Mouse (Mus musculus): ENCODE measurements at regions not wholly inside any gene's neighbourhood (a gene's known extent, or its start where the extent isn't known, plus 50 kb on each side); places are given as distances from the start of the nearest gene placed in this dataset.

- no peaks in the 10 kb centered on the region for H3K36me3 ChIP-seq (ENCODE audit: control insufficient read depth, insufficient read depth, low read length)
- H3K4me3 ChIP-seq (ENCODE audit: low read depth, low read length) = no peak overlapping the region
- H3K4me2 ChIP-seq (ENCODE audit: low read depth, low read length) = no peak overlapping the region
- H3K9me3 ChIP-seq (ENCODE audit: control insufficient read depth, low read length) = no peaks in the 10 kb centered on the region
- WGBS = 88% methylated on average over 2 of the region's 2 CpGs
- DNase-seq (ENCODE audit: low spot score) (no peak), ATAC-seq (ENCODE audit: low read depth) (no peak)
- H3K27ac ChIP-seq (replicated peaks; ENCODE audit: low read depth, low read length) = no peak overlapping the region
- no peak overlapping the region for H3K9ac ChIP-seq (ENCODE audit: low read depth, low read length)
- no peaks in the 10 kb centered on the region for H3K27me3 ChIP-seq (replicated peaks; ENCODE audit: control insufficient read depth, insufficient read depth, low read length)
- no peaks in the 10 kb centered on the region for H3K4me1 ChIP-seq (ENCODE audit: control insufficient read depth, insufficient read depth, low read length)
Measured at GRCm38 (mm10) chr14:102439738-102440137, 542.7 kb downstream of the Kctd12 start.

- Histone ChIP-seq H3K4me3 (ENCODE audit: low read depth, low read length) (no peak overlapping the region), H3K4me2 (ENCODE audit: low read depth, low read length) (no peak overlapping the region), H3K4me1 (ENCODE audit: control insufficient read depth, insufficient read depth, low read length) (no peaks in the 10 kb centered on the region; the same call in 1 of the 2 replicates), H3K9ac (ENCODE audit: low read depth, low read length) (no peak overlapping the region), H3K9me3 (ENCODE audit: control insufficient read depth, low read length) (no peaks in the 10 kb centered on the region), H3K27me3 (replicated peaks; ENCODE audit: control insufficient read depth, insufficient read depth, low read length) (no peaks in the 10 kb centered on the region), H3K27ac (replicated peaks; ENCODE audit: low read depth, low read length) (peak overlapping the region; percentile 50; the same call in 1 of the 2 replicates), H3K36me3 (ENCODE audit: control insufficient read depth, insufficient read depth, low read length) (no peaks in the 10 kb centered on the region)
- DNase-seq (ENCODE audit: low spot score) (peak; percentile 90), ATAC-seq (ENCODE audit: low read depth) (peak; percentile 50; the same call in 1 of the 2 replicates)
- WGBS = 21% methylated on average over 4 of the region's 4 CpGs
Measured at GRCm38 (mm10) chr14:102403397-102404115, 578.9 kb downstream of the Kctd12 start.

GRCm38 (mm10) chr14:102402061-102402689 is 580.3 kb downstream of the Kctd12 start:
- H3K27ac ChIP-seq (replicated peaks; ENCODE audit: low read depth, low read length) = no peak overlapping the region
- H3K4me1 ChIP-seq (ENCODE audit: control insufficient read depth, insufficient read depth, low read length) = no peaks in the 10 kb centered on the region
- WGBS = 29% methylated on average over 4 of the region's 4 CpGs

GRCm38 (mm10) chr14:102396036-102396734 is 586.3 kb downstream of the Kctd12 start:
- no peak overlapping the region for H3K27ac ChIP-seq (replicated peaks; ENCODE audit: low read depth, low read length)
- H3K9ac ChIP-seq (ENCODE audit: low read depth, low read length) = no peak overlapping the region
- H3K27me3 ChIP-seq (replicated peaks; ENCODE audit: control insufficient read depth, insufficient read depth, low read length) = no peaks in the 10 kb centered on the region
- no peak for ATAC-seq (ENCODE audit: low read depth)
- no peaks in the 10 kb centered on the region for H3K36me3 ChIP-seq (ENCODE audit: control insufficient read depth, insufficient read depth, low read length)
- no peak overlapping the region for H3K4me3 ChIP-seq (ENCODE audit: low read depth, low read length)
- no peak overlapping the region for H3K4me2 ChIP-seq (ENCODE audit: low read depth, low read length)
- 81% methylated on average over 7 of the region's 7 CpGs for WGBS
- DNase-seq (ENCODE audit: low spot score) = no peak
- no peaks in the 10 kb centered on the region for H3K9me3 ChIP-seq (ENCODE audit: control insufficient read depth, low read length)
- no peaks in the 10 kb centered on the region; the same call in 1 of the 2 replicates for H3K4me1 ChIP-seq (ENCODE audit: control insufficient read depth, insufficient read depth, low read length)

More at GRCm38 (mm10) chr14:102402061-102402689, 580.3 kb downstream of the Kctd12 start:
- DNase-seq (ENCODE audit: low spot score) (peak; percentile 61), ATAC-seq (ENCODE audit: low read depth) (no peak)
- Histone ChIP-seq H3K27me3 (replicated peaks; ENCODE audit: control insufficient read depth, insufficient read depth, low read length) (no peaks in the 10 kb centered on the region), H3K9ac (ENCODE audit: low read depth, low read length) (no peak overlapping the region), H3K4me2 (ENCODE audit: low read depth, low read length) (no peak overlapping the region), H3K9me3 (ENCODE audit: control insufficient read depth, low read length) (no peaks in the 10 kb centered on the region), H3K36me3 (ENCODE audit: control insufficient read depth, insufficient read depth, low read length) (no peaks in the 10 kb centered on the region), H3K4me3 (ENCODE audit: low read depth, low read length) (no peak overlapping the region)

GRCm38 (mm10) chr14:102392351-102392750 is 590.1 kb downstream of the Kctd12 start:
- Histone ChIP-seq H3K27ac (replicated peaks; ENCODE audit: low read depth, low read length) (no peak overlapping the region), H3K4me2 (ENCODE audit: low read depth, low read length) (no peak overlapping the region), H3K4me1 (ENCODE audit: control insufficient read depth, insufficient read depth, low read length) (no peaks in the 10 kb centered on the region; the same call in 1 of the 2 replicates), H3K9me3 (ENCODE audit: control insufficient read depth, low read length) (no peaks in the 10 kb centered on the region), H3K9ac (ENCODE audit: low read depth, low read length) (no peak overlapping the region), H3K36me3 (ENCODE audit: control insufficient read depth, insufficient read depth, low read length) (no peaks in the 10 kb centered on the region), H3K27me3 (replicated peaks; ENCODE audit: control insufficient read depth, insufficient read depth, low read length) (no peaks in the 10 kb centered on the region), H3K4me3 (ENCODE audit: low read depth, low read length) (no peak overlapping the region)
- no peak for ATAC-seq (ENCODE audit: low read depth)
- DNase-seq (ENCODE audit: low spot score) = no peak
- 73% methylated on average over 3 of the region's 3 CpGs for WGBS

GRCm38 (mm10) chr14:102372994-102373567 is 609.4 kb downstream of the Kctd12 start:
- Histone ChIP-seq H3K9me3 (ENCODE audit: control insufficient read depth, low read length) (no peaks in the 10 kb centered on the region), H3K27me3 (replicated peaks; ENCODE audit: control insufficient read depth, insufficient read depth, low read length) (no peaks in the 10 kb centered on the region), H3K4me3 (ENCODE audit: low read depth, low read length) (no peak overlapping the region), H3K36me3 (ENCODE audit: control insufficient read depth, insufficient read depth, low read length) (no peaks in the 10 kb centered on the region), H3K4me2 (ENCODE audit: low read depth, low read length) (no peak overlapping the region), H3K9ac (ENCODE audit: low read depth, low read length) (no peak overlapping the region), H3K27ac (replicated peaks; ENCODE audit: low read depth, low read length) (no peak overlapping the region), H3K4me1 (ENCODE audit: control insufficient read depth, insufficient read depth, low read length) (no peaks in the 10 kb centered on the region)
- DNase-seq (ENCODE audit: low spot score) = no peak
- no peak for ATAC-seq (ENCODE audit: low read depth)
- 71% methylated on average over 5 of the region's 5 CpGs for WGBS

- H3K4me3 ChIP-seq (ENCODE audit: low read depth, low read length) = no peak overlapping the region
- DNase-seq (ENCODE audit: low spot score) = peak; percentile 47
- no peaks in the 10 kb centered on the region for H3K36me3 ChIP-seq (ENCODE audit: control insufficient read depth, insufficient read depth, low read length)
- H3K4me1 ChIP-seq (ENCODE audit: control insufficient read depth, insufficient read depth, low read length) = peaks cover 4% of the 10 kb centered on the region; the same call in 1 of the 2 replicates
- ATAC-seq (ENCODE audit: low read depth) = no peak
- no peak overlapping the region for H3K4me2 ChIP-seq (ENCODE audit: low read depth, low read length)
- no peak overlapping the region for H3K27ac ChIP-seq (replicated peaks; ENCODE audit: low read depth, low read length)
- no peak overlapping the region for H3K9ac ChIP-seq (ENCODE audit: low read depth, low read length)
- H3K27me3 ChIP-seq (replicated peaks; ENCODE audit: control insufficient read depth, insufficient read depth, low read length) = no peaks in the 10 kb centered on the region
- no peaks in the 10 kb centered on the region for H3K9me3 ChIP-seq (ENCODE audit: control insufficient read depth, low read length)
- 80% methylated on average over 2 of the region's 2 CpGs for WGBS
Measured at GRCm38 (mm10) chr14:102361589-102361988, 620.8 kb downstream of the Kctd12 start.

GRCm38 (mm10) chr14:102329409-102329808 is 599.7 kb downstream of the Lmo7 start:
- no peak for ATAC-seq (ENCODE audit: low read depth)
- Histone ChIP-seq H3K36me3 (ENCODE audit: control insufficient read depth, insufficient read depth, low read length) (no peaks in the 10 kb centered on the region), H3K27me3 (replicated peaks; ENCODE audit: control insufficient read depth, insufficient read depth, low read length) (no peaks in the 10 kb centered on the region)

More at GRCm38 (mm10) chr14:102329409-102329808, 599.7 kb downstream of the Lmo7 start:
- H3K27ac ChIP-seq (replicated peaks; ENCODE audit: low read depth, low read length) = no peak overlapping the region
- H3K9me3 ChIP-seq (ENCODE audit: control insufficient read depth, low read length) = no peaks in the 10 kb centered on the region
- no peaks in the 10 kb centered on the region for H3K4me1 ChIP-seq (ENCODE audit: control insufficient read depth, insufficient read depth, low read length)
- no peak overlapping the region for H3K4me2 ChIP-seq (ENCODE audit: low read depth, low read length)
- H3K9ac ChIP-seq (ENCODE audit: low read depth, low read length) = no peak overlapping the region
- H3K4me3 ChIP-seq (ENCODE audit: low read depth, low read length) = no peak overlapping the region
- no peak for DNase-seq (ENCODE audit: low spot score)
